Comparison of ENCODE assay signal across 9 mouse cellular contexts in genomic region chr8:84614512-84615223, GRCm38 (mm10). TPM values are rescaled to one million over a fixed set of nuclear protein-coding genes. Genes with fewer than 3 reads are reported as not detected.
DNase-seq lines count a peak whose midpoint lies in the region; ATAC-seq and TF ChIP-seq lines count a peak whose summit lies in the region.
"Had no signal": no experiment of that assay in that cellular context is flagged by ENCODE, and none has a peak within 500 bp of the region (broad histone marks: within the 10 kb centered on the region; RNA-seq: fewer than 3 reads in every experiment).

No protein-coding gene starts in this region.

- H3K9me3 ChIP-seq in ES-Bruce4 (replicated peaks; ENCODE audit: control insufficient read depth, insufficient read depth, low read length, poor library complexity, severe bottlenecking): no peaks in the 10 kb centered on the region
- H3K9me3 ChIP-seq: lung, embryonic 15.5 days had no signal

- peak; percentile 50 for DNase-seq in layer of hippocampus, adult 11-12 months (ENCODE audit: low spot score)
- no peak for DNase-seq in layer of hippocampus, adult 9-10 months (ENCODE audit: low spot score)
- peak; percentile 16 for DNase-seq in large intestine, adult 2 months (ENCODE audit: low read depth, low spot score)
- DNase-seq in frontal cortex, postnatal 10 days (ENCODE audit: low spot score in 2 of 2): no peak
- no peak for DNase-seq in frontal cortex, postnatal 14 days (ENCODE audit: low spot score in 2 of 2)
- no peak for DNase-seq in spleen, adult 12 weeks (ENCODE audit: low spot score)

- H3K4me3 ChIP-seq in ES-Bruce4 (ENCODE audit: low read depth, low read length): no peak overlapping the region
- H3K4me3 ChIP-seq: lung, embryonic 15.5 days had no signal

- no peaks in the 10 kb centered on the region for H3K36me3 ChIP-seq in ES-Bruce4 (ENCODE audit: control insufficient read depth, insufficient read depth, low read length, poor library complexity, severe bottlenecking)
- H3K36me3 ChIP-seq: lung, embryonic 15.5 days had no signal

- peak; percentile 73; the same call in 1 of the 2 replicates for ATAC-seq in common myeloid progenitor, adult 5-6 weeks (replicated peaks; ENCODE audit: low read depth, poor library complexity, severe bottlenecking)

- peaks cover 6% of the 10 kb centered on the region for H3K4me1 ChIP-seq in ES-Bruce4 (ENCODE audit: control insufficient read depth, insufficient read depth, low read length)
- H3K4me1 ChIP-seq: lung, embryonic 15.5 days had no signal

- no peak for TF ChIP-seq POLR2A in ES-Bruce4 (IDR thresholded peaks at IDR 0.05; ENCODE audit: insufficient read depth, low read length)

- TF ChIP-seq CTCF in ES-Bruce4 (IDR thresholded peaks at IDR 0.05; ENCODE audit: low read depth, low read length): peak; percentile 26

- WGBS in large intestine, adult 2 months: 35% methylated on average over 16 of the region's 16 CpGs

- H3K9ac ChIP-seq in ES-Bruce4 (ENCODE audit: low read depth, poor library complexity, severe bottlenecking): no peak overlapping the region
- H3K9ac ChIP-seq: lung, embryonic 15.5 days had no signal

- H3K27ac ChIP-seq in ES-Bruce4 (ENCODE audit: insufficient read depth, low read length): no peak overlapping the region
- H3K27ac ChIP-seq: lung, embryonic 15.5 days had no signal

- H3K27me3 ChIP-seq in ES-Bruce4 (ENCODE audit: control insufficient read depth, insufficient read depth, low read length, poor library complexity, severe bottlenecking): no peaks in the 10 kb centered on the region

- TF ChIP-seq EP300 in ES-Bruce4 (IDR thresholded peaks at IDR 0.05; ENCODE audit: insufficient read depth, low read depth, low read length): no peak

RNA-seq across cellular contexts. Expression of gene Ier2, which starts 48.0 kb away (rescaled TPM):
- 42.8 and 44.8 TPM in 2 replicates for polyA plus RNA-seq in ES-Bruce4 (2011; ENCODE audit: insufficient read depth, insufficient read length, low read depth, missing spikeins)
- 73.6 and 80.7 TPM in 2 replicates for total RNA-seq in common myeloid progenitor, adult 5-6 weeks (2017)
- polyA plus RNA-seq in large intestine, adult 2 months (2012; rRNA removed): 28.1 and 39.5 TPM in 2 replicates

Comparison
In these comparisons a context has a peak if more than half of its experiments do, and no peak if none do; other contexts are left out.
1. DNase-seq: peak in layer of hippocampus, adult 11-12 months (single experiment) and large intestine, adult 2 months (single experiment); none in layer of hippocampus, adult 9-10 months (single experiment), frontal cortex, postnatal 10 days (0 of 2), frontal cortex, postnatal 14 days (0 of 2) and spleen, adult 12 weeks (single experiment).